Mouse (Mus musculus) c-Kit-positive CD71-negative TER-119-negative erythroid progenitor cells, embryonic 14.5 days (primary cell): ENCODE data around the gene Pot1b.
A peak's percentile ranks its signal among the peaks of the same experiment; 100 is the strongest.

ENCODE experiments used
- DNase-seq: peaks from one replicate; pipeline ENCODE4 v3.0.0-alpha.2; 2013; ENCODE audit warnings: low read depth

Gene Pot1b

DNA sequence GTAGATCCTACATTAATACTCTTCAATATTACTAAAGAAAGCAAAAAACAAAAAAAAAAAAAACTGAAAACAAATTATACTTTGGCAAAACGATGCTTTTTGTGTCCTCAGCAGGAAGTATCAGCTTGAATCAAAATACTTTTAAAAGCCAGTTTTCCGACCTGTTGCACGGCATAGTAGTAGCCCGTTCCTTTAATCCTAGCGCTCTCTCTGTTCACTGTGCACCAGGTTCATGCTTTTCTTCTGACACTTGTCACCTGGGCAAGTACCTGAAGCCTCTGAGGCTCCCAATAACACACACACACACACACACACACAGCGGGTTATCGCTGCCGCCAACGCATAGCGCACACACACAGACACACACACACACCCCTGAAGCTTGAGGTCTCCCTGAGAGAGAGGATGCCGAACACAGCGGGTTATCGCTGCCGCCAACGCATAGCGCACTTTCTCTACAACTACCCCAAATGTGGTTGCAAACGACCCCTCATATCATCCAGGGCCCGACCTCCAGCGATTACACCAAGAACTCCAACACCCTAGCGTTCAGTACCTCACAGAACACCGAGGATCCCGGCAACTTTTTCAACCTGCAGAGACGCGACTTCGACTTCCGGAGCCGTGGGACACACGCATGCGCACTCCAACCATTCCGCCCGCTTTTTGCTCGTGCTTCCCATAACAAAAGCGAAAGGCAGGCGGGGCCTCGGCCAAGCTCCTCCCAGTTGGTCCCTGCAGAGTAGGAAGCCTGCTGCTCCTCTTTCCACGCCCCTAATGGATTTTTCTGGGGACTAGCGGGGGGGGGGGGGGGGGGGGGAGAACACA is at the start of gene Pot1b:
Gene Pot1b, minus strand, starts transcription at position 645 of the 828 bp plus-strand sequence.
- peak; percentile 97 for DNase-seq

DNA sequence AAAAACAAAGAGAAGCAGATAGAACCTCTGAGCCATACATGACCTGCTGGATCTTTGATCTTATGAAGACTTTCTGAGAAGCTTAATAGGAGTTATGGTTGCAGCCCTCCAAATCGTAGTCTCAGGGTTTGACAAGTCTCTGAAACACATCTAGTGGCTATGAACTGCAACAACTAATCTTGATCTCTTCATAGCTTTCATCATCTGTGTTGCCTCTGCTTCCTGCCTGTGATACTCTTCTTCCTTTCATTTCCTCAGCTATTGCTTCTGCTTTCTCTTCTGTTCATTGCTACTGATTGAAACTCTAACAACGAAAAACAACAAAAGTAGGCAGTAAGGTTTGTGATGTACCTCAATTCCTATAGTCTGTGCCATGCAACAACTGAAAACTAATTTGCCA is 38.7 kb upstream of the Pot1b start:
- DNase-seq, result no peak

DNA sequence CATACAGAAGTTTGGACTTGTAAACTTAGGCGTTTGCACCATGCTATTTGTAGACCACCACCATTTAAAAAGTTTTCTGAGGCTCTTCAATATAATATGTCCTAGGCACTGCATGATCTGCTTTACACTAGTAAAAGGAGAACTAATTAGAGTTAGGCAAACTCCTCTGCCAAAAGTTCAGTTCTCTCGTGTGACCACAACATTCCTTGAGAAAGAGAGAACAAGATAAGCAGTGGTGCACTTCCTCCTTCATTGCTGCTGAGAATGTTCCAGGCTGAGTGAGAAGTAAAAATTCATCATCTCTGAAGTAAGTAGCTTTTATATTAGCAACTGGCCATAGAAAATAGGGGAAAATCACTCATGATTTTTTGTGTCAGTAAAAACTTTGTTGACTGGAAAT is 37.4 kb upstream of the Pot1b start, which contains the start of gene Adgre4:
Gene Adgre4, plus strand, starts transcription at position 199 of the 400 bp plus-strand sequence.
- DNase-seq, result peak; percentile 17

DNA sequence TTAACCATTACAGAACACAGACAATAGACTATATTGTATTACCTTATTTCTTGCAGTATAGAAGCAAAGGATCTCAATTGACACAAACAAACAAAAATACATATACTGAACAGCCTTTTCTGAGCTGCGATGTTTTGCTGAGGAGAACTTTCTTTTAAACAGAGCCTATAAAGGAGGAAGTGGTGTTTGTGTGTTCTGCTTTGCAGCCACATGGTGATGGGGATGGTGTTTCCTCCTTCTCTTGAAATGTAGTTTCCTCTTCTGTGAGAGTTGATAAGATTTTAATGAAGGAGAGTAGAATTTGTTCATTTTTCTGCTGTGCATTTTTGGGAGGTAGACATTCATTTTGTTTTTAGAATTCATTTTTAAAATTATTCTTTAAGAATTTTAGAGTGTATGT is 24.2 kb upstream of the Pot1b start:
- no peak for DNase-seq

DNA sequence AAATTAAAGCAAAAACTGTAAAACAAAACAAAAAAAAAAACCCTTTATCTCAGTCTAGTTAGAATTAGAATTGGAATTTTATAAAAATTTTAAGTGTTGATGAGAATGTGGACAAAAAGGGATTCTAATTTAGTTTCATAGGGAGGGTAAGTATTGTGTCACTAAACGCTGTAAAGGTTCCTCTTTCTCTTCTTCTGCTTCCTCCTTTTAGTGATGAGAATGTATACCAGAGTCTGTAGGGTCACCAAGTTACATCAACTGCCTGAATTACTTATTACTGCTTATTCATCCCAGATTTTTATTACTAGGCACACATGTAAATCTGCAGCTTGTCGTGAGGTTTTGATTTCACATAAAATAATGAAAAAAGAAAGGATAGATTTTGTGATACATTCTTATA is 13.8 kb upstream of the Pot1b start:
- DNase-seq, result no peak

DNA sequence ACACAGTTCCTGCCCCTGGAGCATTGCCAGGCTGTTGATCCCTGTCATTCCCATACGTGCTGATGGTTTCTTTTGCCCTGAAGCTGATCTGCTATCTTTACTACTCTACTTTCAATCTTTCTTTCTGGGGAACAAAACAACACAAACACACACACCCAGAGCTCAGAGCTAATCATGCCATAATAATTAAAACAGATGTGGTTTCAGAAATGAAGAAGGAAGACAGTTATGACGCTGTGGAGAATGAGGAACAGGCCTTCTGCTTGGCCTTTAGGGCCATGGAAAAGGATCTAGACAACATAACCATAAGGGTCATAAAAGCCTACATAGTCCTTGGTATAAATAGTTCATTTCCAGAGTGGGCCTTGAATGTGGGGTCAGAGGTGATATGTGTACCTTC is 9.8 kb upstream of the Pot1b start:
- DNase-seq, result no peak

DNA sequence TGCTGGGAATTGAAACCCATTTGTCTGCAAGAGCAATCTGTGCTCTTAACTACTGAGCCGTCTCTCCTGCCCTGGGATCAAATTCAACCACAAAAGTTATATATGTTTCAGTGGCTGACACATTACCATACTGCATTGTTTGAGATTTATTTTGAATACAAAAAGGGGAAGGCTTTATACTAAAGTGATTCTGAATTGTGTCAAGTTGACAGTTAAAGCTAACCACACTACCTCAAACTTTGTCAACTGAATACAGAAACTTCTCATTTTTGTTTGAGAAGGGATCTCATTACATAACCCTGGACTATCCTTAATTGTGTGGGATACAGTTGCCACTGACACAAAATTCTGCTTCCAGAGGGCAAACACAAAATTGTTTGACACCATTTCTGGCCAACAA is 8.8 kb upstream of the Pot1b start:
- no peak for DNase-seq

DNA sequence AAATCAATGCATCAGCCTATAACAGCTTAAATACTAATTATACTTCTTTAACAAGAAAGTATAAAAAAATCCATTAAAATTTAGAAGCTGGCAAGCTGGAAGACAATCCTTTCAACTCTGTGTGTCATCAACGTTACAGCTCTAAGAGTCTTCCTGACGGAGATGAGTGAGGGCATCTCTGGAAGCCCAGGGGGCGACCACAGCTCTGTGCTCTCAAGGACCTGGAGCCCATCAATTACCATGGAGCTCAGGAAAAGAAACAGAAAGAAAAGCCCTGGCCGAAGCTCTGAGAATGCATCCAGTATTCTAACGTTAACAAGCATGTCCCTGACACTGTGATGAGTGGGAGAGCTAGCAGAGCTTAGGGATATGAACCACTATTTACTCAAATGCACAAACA is 9.6 kb downstream of the Pot1b start:
- DNase-seq, result no peak

DNA sequence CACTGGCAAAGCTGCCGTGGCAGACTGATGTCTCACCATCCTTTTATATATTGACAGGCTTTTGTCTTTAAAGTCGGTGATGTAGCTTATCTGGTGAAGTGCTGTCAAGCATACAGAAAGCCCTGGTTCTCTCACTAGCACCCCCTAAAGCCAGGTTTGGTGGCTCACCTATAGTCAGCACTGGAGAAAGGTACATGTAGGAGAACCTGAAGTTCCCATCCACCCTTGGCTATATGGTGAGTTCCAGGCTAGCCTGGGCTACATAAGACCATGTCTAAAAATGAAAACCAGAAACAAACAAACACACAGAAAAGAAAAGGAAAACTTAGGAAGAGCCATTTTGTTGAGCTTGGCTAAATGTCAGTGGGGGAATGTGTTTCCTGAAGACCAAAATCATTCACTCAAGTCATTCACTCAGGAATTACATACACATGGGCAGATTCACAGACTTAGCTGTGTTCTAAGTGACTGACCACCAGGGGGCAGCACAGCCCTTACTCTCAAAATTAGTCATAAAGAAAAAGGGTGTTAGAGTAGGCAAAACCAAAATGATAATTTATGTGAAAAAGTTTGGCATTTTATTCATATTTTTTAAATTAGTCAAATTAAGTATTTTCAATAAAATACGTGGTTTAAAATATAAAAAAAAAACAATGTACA is 10.1 kb downstream of the Pot1b start:
- DNase-seq, result peak; percentile 83

DNA sequence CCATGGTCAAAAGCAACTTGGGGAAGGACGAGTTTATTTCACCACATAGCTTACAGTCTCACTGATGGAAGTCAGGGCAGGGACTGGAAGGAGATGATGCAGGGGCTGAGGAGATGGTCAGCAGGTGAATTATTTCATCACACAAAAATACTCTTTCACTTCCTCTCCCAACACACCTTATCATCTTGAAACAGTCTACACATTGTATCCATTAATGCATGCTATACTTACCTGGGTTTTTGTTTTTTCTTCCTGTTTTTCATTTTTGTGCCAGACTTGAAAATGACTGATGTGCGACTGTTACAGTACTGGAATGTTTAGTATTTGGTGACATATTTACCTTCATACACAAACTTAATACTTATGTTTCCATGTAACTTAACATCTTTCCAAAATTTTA is 13.0 kb downstream of the Pot1b start:
- no peak for DNase-seq

DNA sequence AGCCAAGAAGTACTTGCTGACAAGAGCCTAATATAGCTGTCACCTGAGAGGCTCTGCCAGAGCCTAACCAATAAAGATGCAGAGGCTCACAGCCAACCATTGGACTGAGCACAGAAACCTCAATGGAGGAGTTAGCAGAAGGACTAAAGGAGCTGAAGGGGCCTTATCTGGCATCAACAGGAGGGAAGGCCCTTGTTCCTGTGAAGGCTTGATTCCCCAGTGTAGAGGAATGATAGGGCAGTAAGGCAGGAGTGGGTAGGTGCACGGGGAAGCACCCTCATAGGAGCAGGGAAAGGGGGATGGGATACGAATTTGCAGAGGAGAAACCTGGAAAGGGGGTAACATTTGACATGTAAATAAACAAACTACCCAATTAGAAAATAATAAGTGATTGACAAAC is 51.3 kb downstream of the Pot1b start:
- DNase-seq, result no peak

DNA sequence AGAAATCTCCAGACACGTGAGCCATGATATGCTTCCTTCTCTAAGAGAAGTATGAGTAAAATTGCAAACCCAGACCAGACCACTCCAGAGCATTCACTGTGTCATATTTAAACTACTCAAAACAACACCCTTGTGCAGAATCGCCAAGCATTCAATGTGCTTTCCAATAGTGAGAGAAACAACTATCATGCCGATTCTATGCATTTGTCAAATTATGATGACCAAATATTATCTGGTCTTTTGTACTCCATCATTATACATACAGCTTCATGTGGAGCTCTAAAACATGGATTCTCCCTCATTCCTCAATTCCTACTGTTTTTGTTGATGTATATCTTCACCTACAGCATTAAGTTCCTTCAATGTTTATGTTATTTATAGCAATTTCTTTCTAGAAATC is 87.3 kb downstream of the Pot1b start, which contains the start of gene Vmn2r118:
Gene Vmn2r118, minus strand, starts transcription at position 101 of the 400 bp plus-strand sequence.
- no peak for DNase-seq
